Mouse (Mus musculus) MEL (cell line): ENCODE measurements around the gene Esyt2.

Source experiments
- CHD2 ChIP-seq: IDR thresholded peaks from 2 replicates; pipeline ENCODE4 v1.6.1; 2011; ENCODE audit warnings: low read length, improper control_type of control experiment
- CTCF ChIP-seq, 3 experiments: IDR thresholded peaks in 2 of 3; conservative IDR thresholded peaks in 1 of 3; 2 replicates each; pipeline ENCODE4 v1.5.1; 2011 to 2012; ENCODE audit warnings: low read length in 3 of 3, low read depth in 2 of 3, mild to moderate bottlenecking in 2 of 3, improper control_type of control experiment in 1 of 3, inconsistent platforms in 1 of 3, mixed read lengths in 1 of 3, moderate library complexity in 1 of 3; ENCODE audit not compliant: control insufficient read depth in 1 of 3, insufficient read depth in 1 of 3, poor library complexity in 1 of 3, severe bottlenecking in 1 of 3
- EP300 ChIP-seq, 2 experiments: IDR thresholded peaks; 2 replicates each; pipeline ENCODE4 v1.6.1; 2011; ENCODE audit warnings: improper control_type of control experiment in 2 of 2, low read length in 2 of 2, low read depth in 1 of 2, mild to moderate bottlenecking in 1 of 2
- ETS1 ChIP-seq: IDR thresholded peaks from 2 replicates; pipeline ENCODE4 v1.6.1; 2012; ENCODE audit warnings: low read depth, mild to moderate bottlenecking, inconsistent platforms, low read length, improper control_type of control experiment, moderate library complexity
- MAX ChIP-seq: IDR thresholded peaks from 2 replicates; pipeline ENCODE4 v1.6.1; 2011; ENCODE audit warnings: low read length, improper control_type of control experiment
- MAZ ChIP-seq: IDR thresholded peaks from 2 replicates; pipeline ENCODE4 v1.6.1; 2012; ENCODE audit warnings: low read depth, mild to moderate bottlenecking, inconsistent platforms, low read length, improper control_type of control experiment
- NELFE ChIP-seq: IDR thresholded peaks from 2 replicates; pipeline ENCODE4 v1.6.1; 2011; ENCODE audit warnings: low read depth, low read length, improper control_type of control experiment
- POLR2A ChIP-seq, 2 experiments: IDR thresholded peaks; 2 replicates each; pipeline ENCODE4 v1.6.1; 2011 to 2012; ENCODE audit warnings: low read length in 2 of 2, mild to moderate bottlenecking in 2 of 2, control low read depth in 1 of 2, improper control_type of control experiment in 1 of 2, low read depth in 1 of 2, moderate library complexity in 1 of 2; ENCODE audit not compliant: control insufficient read depth in 1 of 2, insufficient read depth in 1 of 2, poor library complexity in 1 of 2
- SMC3 ChIP-seq: IDR thresholded peaks from 2 replicates; pipeline ENCODE4 v1.6.1; 2011; ENCODE audit warnings: low read depth, low read length, improper control_type of control experiment
- USF1 ChIP-seq: IDR thresholded peaks from 2 replicates; pipeline ENCODE4 v1.6.1; 2014; ENCODE audit warnings: low read depth, mild to moderate bottlenecking, inconsistent platforms, low read length, improper control_type of control experiment, moderate library complexity
- USF2 ChIP-seq, 2 experiments: IDR thresholded peaks; 2 replicates each; pipeline ENCODE4 v1.6.1; 2011 to 2012; ENCODE audit warnings: improper control_type of control experiment in 2 of 2, low read length in 2 of 2, borderline replicate concordance in 1 of 2, inconsistent platforms in 1 of 2, low read depth in 1 of 2, mild to moderate bottlenecking in 1 of 2; ENCODE audit not compliant: insufficient read depth in 1 of 2
- ZC3H11A ChIP-seq: IDR thresholded peaks from 2 replicates; pipeline ENCODE4 v1.6.1; 2012; ENCODE audit warnings: low read depth, mild to moderate bottlenecking, inconsistent platforms, low read length, improper control_type of control experiment

- TF ChIP-seq USF2 (IDR thresholded peaks at IDR 0.05; ENCODE audit: borderline replicate concordance in 1 of 2, insufficient read depth in 1 of 2, low read depth in 1 of 2, low read length in 2 of 2) (no peak), CTCF (IDR thresholded peaks at IDR 0.05 in 2 of 3, conservative IDR thresholded peaks at IDR 0.05 in 1 of 3; ENCODE audit: control insufficient read depth in 1 of 3, insufficient read depth in 1 of 3, low read depth in 2 of 3, low read length in 3 of 3, poor library complexity in 1 of 3, severe bottlenecking in 1 of 3) (no peak), CHD2 (no peak), SMC3 (no peak), USF1 (no peak), ETS1 (no peak), ZC3H11A (no peak), MAX (no peak), EP300 (IDR thresholded peaks at IDR 0.05; ENCODE audit: low read depth in 1 of 2, low read length in 2 of 2) (no peak), NELFE (no peak), MAZ (no peak), POLR2A (IDR thresholded peaks at IDR 0.05; ENCODE audit: control insufficient read depth in 1 of 2, insufficient read depth in 1 of 2, low read depth in 1 of 2, low read length in 2 of 2, poor library complexity in 1 of 2) (no peak)
Measured at GRCm38 (mm10) chr12:116407883-116408282, 126.9 kb downstream of the Esyt2 start.
